ENCODE assay signal across 17 mouse cellular contexts in genomic region chr1:107127453-107127852, GRCm38 (mm10). TPM values are rescaled to one million over a fixed set of nuclear protein-coding genes. Genes with fewer than 3 reads are reported as not detected.
DNase-seq lines count a peak whose midpoint lies in the region; ATAC-seq and TF ChIP-seq lines count a peak whose summit lies in the region.
"Not testable (repeated sequence)": the region's sequence is repeated elsewhere in the genome, so short reads cannot be mapped to it uniquely, and the experiment has no call there.
"Had no signal": no experiment of that assay in that cellular context is flagged by ENCODE, and none has a peak within 500 bp of the region (broad histone marks: within the 10 kb centered on the region; RNA-seq: fewer than 3 reads in every experiment).

No protein-coding gene starts in this region.

- H3K4me3 ChIP-seq in E14TG2a.4 (replicated peaks; ENCODE audit: low read length); kidney, adult 2 months (ENCODE audit: insufficient read depth, low read depth, low read length): not testable (repeated sequence)

- not testable (repeated sequence) for TF ChIP-seq POLR2A in kidney, adult 2 months (IDR thresholded peaks at IDR 0.05; ENCODE audit: low read depth, low read length)

- H3K27ac ChIP-seq in kidney, adult 2 months (ENCODE audit: insufficient read depth, low read depth, low read length), result not testable (repeated sequence)

- peak; percentile 18 for DNase-seq in cerebellum, adult 9-10 months
- DNase-seq in frontal cortex, postnatal 36 days (ENCODE audit: low spot score in 2 of 2), result peak; percentile 17 to 50
- peak; percentile 19 for DNase-seq in kidney, adult 2 months
- DNase-seq in layer of hippocampus, adult 8-10 months (ENCODE audit: low spot score in 2 of 2), result peak; percentile 6 to 21
- peak; percentile 7 to 9 for DNase-seq in left cerebral cortex, postnatal 36 days (ENCODE audit: low spot score in 2 of 2)
- DNase-seq in right cerebral cortex, postnatal 36 days (ENCODE audit: low spot score in 2 of 2), result peak; percentile 9 to 11

- TF ChIP-seq CTCF in E14TG2a.4 (conservative IDR thresholded peaks at IDR 0.05; ENCODE audit: low read length), result peak; percentile 7; the same call in 1 of the 2 replicates
- TF ChIP-seq CTCF in kidney, adult 2 months (conservative IDR thresholded peaks at IDR 0.05; ENCODE audit: insufficient read depth, insufficient read length, low read depth, low read length), result not testable (repeated sequence)

- not testable (repeated sequence) for H3K27me3 ChIP-seq in E14TG2a.4 (ENCODE audit: insufficient read depth, low read length); kidney, adult 2 months (replicated peaks; ENCODE audit: control insufficient read depth, insufficient read depth, low read length)

- intact Hi-C loops in left cerebral cortex, postnatal 36 days (cut with DNase I), result not testable (repeated sequence)

- not testable (repeated sequence) for H3K36me3 ChIP-seq in E14TG2a.4 (ENCODE audit: insufficient read depth, low read length); kidney, adult 2 months (ENCODE audit: control insufficient read depth, insufficient read depth, low read length)

- 0 out of 2 replicates have a peak, but pooled peaks have one; percentile 55 for ATAC-seq in megakaryocyte-erythroid progenitor cell, adult 5-6 weeks (replicated peaks; ENCODE audit: low FRiP score, low TSS enrichment, poor library complexity, severe bottlenecking)

- H3K9me3 ChIP-seq in E14TG2a.4 (ENCODE audit: low read length), result peaks cover 12% of the 10 kb centered on the region

- H3K4me1 ChIP-seq in E14TG2a.4 (replicated peaks; ENCODE audit: low read depth, low read length); kidney, adult 2 months (ENCODE audit: control insufficient read depth, insufficient read depth, low read length): not testable (repeated sequence)

RNA-seq across cellular contexts. Expression of gene Serpinb3d, which starts 44.1 kb away (rescaled TPM):
- polyA plus RNA-seq in kidney, adult 2 months (2012; rRNA removed), result not detected in 2 replicates
- not detected for total RNA-seq in layer of hippocampus, adult 8-10 months (2022)
- total RNA-seq in left cerebral cortex, postnatal 36 days (2021), result not detected
- total RNA-seq in megakaryocyte-erythroid progenitor cell, adult 5-6 weeks (2014; fragmentation: Nextera tagmentation), result not detected in 2 replicates
- not detected in 2 replicates for total RNA-seq in megakaryocyte-erythroid progenitor cell, adult 5-6 weeks (2017)
- total RNA-seq: adrenal gland, adult 2 months; gastrocnemius, adult 8-10 months; heart, adult 8-10 months; heart, postnatal 10 days; layer of hippocampus, postnatal 25 days had no signal
- polyA plus RNA-seq: adrenal gland, adult 2 months; forebrain, embryonic 13.5 days; hindbrain, embryonic 15.5 days; neural tube, embryonic 12.5 days; stomach, embryonic 15.5 days had no signal
